Mouse (Mus musculus): ENCODE measurements around the gene Bnip2.

Gene Bnip2

DNA sequence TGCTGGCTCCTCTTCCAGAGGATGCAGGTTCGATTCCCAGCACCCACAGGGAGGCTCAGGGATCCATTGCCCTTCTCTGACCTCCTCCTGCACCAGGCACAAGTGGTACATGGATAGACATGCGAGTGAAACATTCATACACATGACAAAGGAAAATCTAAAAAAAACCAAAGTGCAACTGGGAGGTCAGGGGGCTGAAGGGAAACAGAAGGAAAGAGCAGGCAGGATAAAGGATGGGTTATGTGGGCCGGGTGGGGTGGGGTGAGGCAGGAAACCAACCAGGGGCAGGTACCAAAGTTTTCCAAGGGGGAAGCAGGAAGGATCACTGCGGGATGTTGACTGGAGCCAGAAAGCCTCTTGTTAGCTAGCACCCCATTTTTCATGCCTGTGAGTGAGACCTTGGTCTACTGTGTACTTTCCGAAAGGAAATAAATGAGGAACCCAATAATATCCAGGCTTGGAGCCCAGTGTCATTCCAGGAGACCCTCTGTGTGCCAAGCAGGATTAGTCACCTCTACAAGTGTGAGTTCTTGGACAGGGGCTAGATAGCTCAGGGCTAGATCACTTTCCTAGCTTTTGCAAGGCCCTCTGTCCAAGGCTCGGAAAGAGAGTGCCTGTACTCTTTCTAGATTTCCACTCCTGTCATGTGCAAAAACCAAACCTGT, 59.6 kb downstream of the Bnip2 start:
- no peak for DNase-seq (ENCODE audit: low spot score)

DNA sequence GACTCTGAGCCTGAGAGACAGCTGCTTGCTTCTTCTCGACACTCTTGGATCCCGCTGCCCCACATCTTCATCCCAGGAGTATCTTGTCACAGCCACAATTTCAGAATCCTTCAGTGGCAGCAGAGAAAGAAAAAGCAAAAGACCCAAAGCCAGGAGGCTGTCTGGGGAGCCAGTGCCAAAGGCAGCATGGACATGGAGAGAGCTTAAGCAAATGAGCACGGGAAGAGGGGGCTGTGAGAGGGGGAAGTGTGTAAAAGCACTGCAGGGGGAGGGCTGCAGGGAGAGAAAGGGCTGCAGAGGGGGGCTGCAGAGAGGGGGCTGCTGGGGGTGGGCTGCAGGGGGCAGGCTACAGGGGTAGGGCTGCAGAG, 60.1 kb downstream of the Bnip2 start:
- DNase-seq (ENCODE audit: low spot score): peak; percentile 35

DNA sequence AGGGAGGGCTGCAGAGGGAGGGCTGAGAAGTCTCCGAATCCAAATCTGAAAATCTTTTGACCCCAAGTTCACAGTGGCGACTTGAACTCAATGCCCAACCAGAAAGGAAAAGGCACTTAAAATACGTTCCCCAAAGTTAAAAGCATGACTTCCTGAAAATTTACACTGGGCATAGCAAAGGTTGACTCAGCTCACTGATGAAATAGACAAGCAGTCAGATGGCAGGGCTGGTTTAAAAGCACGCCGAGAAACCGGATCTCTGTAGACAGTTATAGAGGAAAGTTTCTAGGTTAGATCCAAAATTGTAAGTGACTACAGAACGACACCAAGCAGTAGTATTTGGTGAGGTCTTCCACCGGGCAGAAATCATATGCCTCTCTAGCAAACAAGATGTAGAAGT, 60.6 kb downstream of the Bnip2 start:
- no peak for DNase-seq (ENCODE audit: low spot score)

GRCm38 (mm10) chr9:70052730-70053129, 63.5 kb downstream of the Bnip2 start:
- no peak for DNase-seq (ENCODE audit: low spot score)

DNA sequence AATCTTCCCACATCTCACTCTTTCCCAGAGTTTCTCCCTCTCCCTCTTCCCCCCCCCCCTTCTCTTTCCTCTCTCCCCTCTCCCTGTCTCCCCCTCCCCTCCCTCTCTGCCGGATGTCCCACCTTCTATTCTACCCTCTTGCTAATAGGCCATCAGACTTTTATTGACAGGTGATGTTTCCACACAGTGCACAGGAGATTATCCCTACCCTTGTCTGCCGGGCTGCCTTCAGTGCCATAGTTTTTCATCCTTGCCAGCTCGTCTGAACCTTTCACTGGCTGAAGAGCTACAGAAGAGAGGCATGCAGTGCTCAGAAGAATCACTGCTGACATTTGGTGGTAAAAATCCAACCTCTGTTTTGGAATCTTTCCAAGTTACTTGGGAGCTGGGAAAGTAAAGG, 64.1 kb downstream of the Bnip2 start:
- DNase-seq (ENCODE audit: low spot score): no peak

Measured in embryo, embryonic 10.5 days (tissue).